Comparison of ENCODE assay signal across 8 mouse cellular contexts in the genomic region with DNA sequence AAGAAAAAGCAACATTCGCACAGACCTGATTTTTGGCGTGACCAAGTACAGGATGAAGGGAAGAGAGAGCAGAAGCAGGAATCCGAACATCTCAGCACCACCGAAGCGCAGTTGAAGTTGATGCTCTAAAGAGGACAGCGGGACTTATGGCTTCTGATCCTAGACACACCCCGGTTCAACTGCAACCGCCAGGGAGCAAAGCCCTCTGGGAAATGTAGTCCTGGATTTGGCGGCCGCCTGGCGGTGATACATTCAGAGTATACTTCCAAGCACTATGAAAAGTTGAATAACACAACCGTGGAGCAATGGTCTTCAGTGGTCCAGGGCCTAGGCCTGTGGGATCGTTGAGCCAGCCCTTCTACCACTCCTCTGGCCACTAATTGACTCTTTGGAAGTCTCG. TPM values are rescaled to one million over a fixed set of nuclear protein-coding genes. Genes with fewer than 3 reads are reported as not detected.
A peak's percentile ranks its signal among the peaks of the same experiment; 100 is the strongest.
DNase-seq lines count a peak whose midpoint lies in the region.

No protein-coding gene starts in this region.

- H3K27me3 ChIP-seq in midbrain, embryonic 10.5 days (ENCODE audit: low read depth, poor library complexity, severe bottlenecking): no peaks in the 10 kb centered on the region

- peak overlapping the region; percentile 63 for H3K4me3 ChIP-seq in midbrain, embryonic 10.5 days

- peaks cover 16% of the 10 kb centered on the region for H3K4me1 ChIP-seq in midbrain, embryonic 10.5 days

- peaks cover 21% of the 10 kb centered on the region for H3K36me3 ChIP-seq in midbrain, embryonic 10.5 days

- peak overlapping the region; percentile 81 for H3K27ac ChIP-seq in midbrain, embryonic 10.5 days (replicated peaks)

- no peaks in the 10 kb centered on the region for H3K9me3 ChIP-seq in midbrain, embryonic 10.5 days (replicated peaks)

- intact Hi-C loops in left cerebral cortex, postnatal 36 days (cut with DNase I): loop anchor here (2.0 kb wide), 1 partner anchor 69 kb away; no protein-coding TSS in a partner anchor

- WGBS in midbrain, embryonic 10.5 days: 5% methylated on average over 14 of the region's 14 CpGs

- peak; percentile 81 for DNase-seq in adrenal gland, adult 2 months
- peak; percentile 88 for DNase-seq in embryo, embryonic 10 days (ENCODE audit: low spot score)
- peak; percentile 68 for DNase-seq in gastrocnemius, postnatal 10 days
- peak; percentile 92 for DNase-seq in induced T-regulatory cell, adult 2 months (ENCODE audit: low read depth)
- DNase-seq in left cerebral cortex, postnatal 36 days (ENCODE audit: low spot score in 2 of 2): peak; percentile 72 to 76
- DNase-seq in midbrain, embryonic 10.5 days (ENCODE audit: low spot score): peak; percentile 79
- DNase-seq in right cerebral cortex, postnatal 4 days: peak; percentile 72
- DNase-seq in yolk sac, embryonic 10.5 days (ENCODE audit: low spot score): peak; percentile 84

RNA-seq across cellular contexts. Expression of a gene that starts 0.4 kb away (rescaled TPM):
- total RNA-seq in adrenal gland, adult 2 months (2021): 10 to 100 TPM; 17.0 to 28.3 TPM
- 6.5 and 7.0 TPM in 2 replicates for polyA plus RNA-seq in adrenal gland, adult 2 months (2012; rRNA removed)
- 1 to 10 TPM; 4.5 to 4.7 TPM for total RNA-seq in gastrocnemius, postnatal 10 days (2021)
- 10 to 100 TPM; 20.7 to 23.4 TPM for total RNA-seq in left cerebral cortex, postnatal 36 days (2021)
- polyA plus RNA-seq in midbrain, embryonic 10.5 days (2016; fragmentation: Nextera tagmentation; extraction: Ambion mirVana): 23.1 and 27.1 TPM in 2 replicates

RNA-seq across cellular contexts. Expression of a gene that starts 17.0 kb away (rescaled TPM):
- under 1 TPM; 0.66 to 0.86 TPM for total RNA-seq in adrenal gland, adult 2 months (2021)
- 0.09 and 0.12 TPM in 2 replicates for polyA plus RNA-seq in adrenal gland, adult 2 months (2012; rRNA removed)
- total RNA-seq in gastrocnemius, postnatal 10 days (2021): under 1 TPM; 0.35 to 0.41 TPM
- 1 to 10 TPM; 2.0 to 2.1 TPM for total RNA-seq in left cerebral cortex, postnatal 36 days (2021)
- polyA plus RNA-seq in midbrain, embryonic 10.5 days (2016; fragmentation: Nextera tagmentation; extraction: Ambion mirVana): 1.7 and 2.1 TPM in 2 replicates

RNA-seq across cellular contexts. Expression of a gene that starts 19.2 kb away (rescaled TPM):
- total RNA-seq in adrenal gland, adult 2 months (2021): 100 to 1,000 TPM; 103 to 147 TPM
- polyA plus RNA-seq in adrenal gland, adult 2 months (2012; rRNA removed): 33.7 and 36.9 TPM in 2 replicates
- 10 to 100 TPM; 50.3 to 60.1 TPM for total RNA-seq in gastrocnemius, postnatal 10 days (2021)
- total RNA-seq in left cerebral cortex, postnatal 36 days (2021): 100 to 1,000 TPM; 234 to 259 TPM
- 100 and 103 TPM in 2 replicates for polyA plus RNA-seq in midbrain, embryonic 10.5 days (2016; fragmentation: Nextera tagmentation; extraction: Ambion mirVana)

Comparison
In these comparisons a context has a peak if more than half of its experiments do, and no peak if none do; other contexts are left out.
1. Peak in every context shown above with its lines: DNase-seq, H3K4me3 ChIP-seq and H3K27ac ChIP-seq.